Mouse (Mus musculus) heart, embryonic 16.5 days (tissue): ENCODE data around the gene Pygo2. TPM values are rescaled to one million over a fixed set of nuclear protein-coding genes. Genes with fewer than 3 reads are reported as not detected.

Experiments
- ATAC-seq: fragments of 200-750 bp; cut with Nextera tagmentation; replicated peaks from 2 replicates; pipeline ENCODE4 v1.8.0; 2017; ENCODE audit warnings: moderate number of reproducible peaks; ENCODE audit not compliant: insufficient read depth, low FRiP score; ENCODE audit errors: extremely low read depth
- H3K27ac ChIP-seq: fragments of 300-500 bp; sonication (generic); 2 replicates; pipeline ENCODE4 v1.5.1; 2014; ENCODE audit warnings: mild to moderate bottlenecking, low read length, control low read depth, moderate library complexity
- H3K27me3 ChIP-seq: fragments of 300-500 bp; sonication (generic); 2 replicates; pipeline ENCODE4 v1.6.1; 2014; ENCODE audit warnings: low read length, mixed read lengths; ENCODE audit not compliant: control insufficient read depth, insufficient read depth
- H3K36me3 ChIP-seq: fragments of 300-500 bp; sonication (generic); 2 replicates; pipeline ENCODE4 v1.6.1; 2014; ENCODE audit not compliant: control insufficient read depth, insufficient read depth
- H3K4me1 ChIP-seq: fragments of 300-500 bp; sonication (generic); 2 replicates; pipeline ENCODE4 v1.6.1; 2014; ENCODE audit warnings: low read length, mixed read lengths; ENCODE audit not compliant: control insufficient read depth, insufficient read depth
- H3K4me2 ChIP-seq: fragments of 300-500 bp; sonication (generic); 2 replicates; pipeline ENCODE4 v1.6.1; 2014; ENCODE audit warnings: low read depth, mild to moderate bottlenecking, control low read depth, low read length
- H3K4me3 ChIP-seq: fragments of 300-500 bp; sonication (generic); 2 replicates; pipeline ENCODE4 v1.5.1; 2014; ENCODE audit warnings: mild to moderate bottlenecking, control low read depth, low read length
- H3K9ac ChIP-seq: fragments of 300-500 bp; sonication (generic); 2 replicates; pipeline ENCODE4 v1.6.1; 2014; ENCODE audit warnings: low read length, control low read depth
- H3K9me3 ChIP-seq: fragments of 300-500 bp; sonication (generic); replicated peaks from 2 replicates; pipeline ENCODE4 v1.6.1; 2016; ENCODE audit warnings: low read length; ENCODE audit not compliant: control insufficient read depth
- WGBS: fragments of 180-500 bp; shearing (Covaris S2); extraction: QIAGEN DNeasy Blood & Tissue Kit; methylation state at CpG from one replicate; pipeline ENCODE4 v1.1.7; 2014; 5-methylcytosine and 5-hydroxymethylcytosine counted together
- polyA plus RNA-seq: library from polyadenylated mRNA; unstranded; fragments of >200 nt; fragmentation: Nextera tagmentation; extraction: Ambion mirVana; gene quantifications from 2 replicates; pipeline ENCODE4 v1.2.1, GENCODE M21; 2015

The Pygo2 gene
- polyA plus RNA-seq = 21.8 and 24.0 TPM in 2 replicates

DNA sequence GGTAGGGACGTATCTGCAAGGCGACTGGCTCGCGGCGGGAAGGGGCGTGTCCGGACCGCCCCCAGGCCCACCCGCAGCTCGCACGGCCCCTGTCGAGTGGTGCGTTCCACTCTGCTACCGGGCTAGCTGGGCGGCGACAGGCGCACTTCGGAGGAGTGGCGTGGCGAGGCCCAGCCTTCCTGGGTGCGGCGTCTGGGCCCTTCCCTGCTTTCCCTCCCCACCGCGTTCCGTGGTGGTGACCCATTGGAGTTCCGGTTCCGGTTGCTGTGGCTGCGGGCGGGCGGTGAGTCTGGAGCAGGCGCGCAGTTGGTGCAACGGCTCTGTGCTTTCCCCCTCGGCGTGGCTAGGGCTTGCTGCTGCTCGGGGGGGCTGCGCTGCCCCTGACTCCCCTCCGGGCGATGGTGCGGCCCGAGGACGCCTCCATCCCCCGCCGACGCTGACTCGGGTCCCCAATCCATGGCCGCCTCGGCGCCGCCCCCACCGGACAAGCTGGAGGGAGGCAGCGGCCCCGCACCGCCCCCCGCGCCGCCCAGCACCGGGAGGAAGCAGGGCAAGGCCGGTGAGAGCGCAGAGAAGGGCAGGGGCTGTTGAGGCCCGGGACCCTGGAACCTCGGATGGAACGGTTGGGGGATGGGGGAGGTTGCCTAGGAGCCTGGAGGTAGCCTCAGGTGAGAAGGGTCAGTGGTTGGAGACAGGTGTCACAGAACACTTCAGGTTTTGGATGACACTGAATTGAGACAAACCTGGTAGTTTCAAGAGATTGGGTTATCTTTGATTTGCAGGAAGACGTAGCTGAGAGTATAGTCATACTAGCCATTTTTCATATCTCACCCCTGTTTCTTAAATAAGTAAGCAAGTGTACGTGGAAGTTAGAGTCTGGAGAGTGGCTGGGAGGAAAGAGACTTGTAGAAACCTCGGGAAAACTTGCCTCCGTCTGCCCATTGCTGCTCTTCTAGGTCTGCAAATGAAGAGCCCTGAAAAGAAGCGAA, at the start of gene Pygo2:
Pygo2 (plus strand) TSS at position 44 of the 989 bp plus-strand sequence.
- peak; percentile 99 for ATAC-seq
- H3K9ac ChIP-seq = peak within 1 kb of the TSS; percentile 93
- H3K36me3 ChIP-seq = peaks cover 38% of the 10 kb centered on the region
- no peaks in the 10 kb centered on the region for H3K9me3 ChIP-seq
- no peaks in the 10 kb centered on the region for H3K27me3 ChIP-seq
- H3K4me2 ChIP-seq = peak within 1 kb of the TSS; percentile 73
- H3K27ac ChIP-seq = peak within 1 kb of the TSS; percentile 80
- peaks cover 9% of the 10 kb centered on the region for H3K4me1 ChIP-seq
- 2% methylated on average over 67 of the region's 68 CpGs for WGBS
- H3K4me3 ChIP-seq = peak within 1 kb of the TSS; percentile 80

DNA sequence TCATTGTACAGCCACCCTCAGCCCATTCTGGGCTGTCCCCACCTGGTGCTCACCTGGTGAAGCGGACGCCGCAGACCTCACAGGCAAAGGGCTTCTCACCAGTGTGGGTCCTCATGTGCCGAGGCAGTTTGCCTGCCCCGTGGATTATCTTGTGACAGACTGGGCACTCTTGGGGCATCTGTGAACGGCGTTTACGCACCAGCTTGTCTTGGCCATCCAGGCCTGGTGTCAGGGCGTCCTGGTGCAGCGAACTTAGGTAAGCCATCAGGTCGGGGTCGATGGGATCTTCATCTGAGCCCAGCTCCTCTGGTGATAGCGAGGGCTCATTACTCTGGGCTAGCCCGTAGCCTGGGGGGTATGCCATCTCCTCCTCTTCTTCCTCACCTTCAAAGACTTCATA, 49.7 kb upstream of the Pygo2 start:
- WGBS = 94% methylated on average over 14 of the region's 14 CpGs
- no peak overlapping the region for H3K4me3 ChIP-seq
- peaks cover 3% of the 10 kb centered on the region; the same call in 1 of the 2 replicates for H3K4me1 ChIP-seq
- peaks cover 9% of the 10 kb centered on the region; the same call in 1 of the 2 replicates for H3K36me3 ChIP-seq
- no peak overlapping the region for H3K9ac ChIP-seq
- H3K4me2 ChIP-seq = no peak overlapping the region
- ATAC-seq = no peak
- no peaks in the 10 kb centered on the region for H3K27me3 ChIP-seq
- H3K27ac ChIP-seq = no peak overlapping the region
- no peaks in the 10 kb centered on the region for H3K9me3 ChIP-seq

DNA sequence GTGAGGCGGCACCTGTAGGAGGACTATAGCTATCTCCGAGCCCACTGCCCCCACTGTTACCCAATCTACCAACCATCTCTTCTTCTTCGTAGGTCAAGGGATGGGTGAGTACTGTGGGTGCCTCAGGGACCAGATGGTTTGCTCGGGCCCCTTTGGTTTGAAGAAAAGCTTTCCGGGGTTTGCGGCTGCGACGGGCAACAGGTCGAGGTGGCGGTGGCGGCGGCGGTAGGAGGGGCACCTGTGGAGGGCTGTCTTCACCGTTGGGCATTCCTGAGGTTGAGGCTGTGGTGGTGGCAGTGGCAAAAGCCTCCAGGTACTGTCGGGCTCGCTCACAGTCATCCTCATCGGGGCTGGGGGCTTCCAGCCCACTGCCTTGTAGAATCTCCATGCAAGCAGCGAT, 49.3 kb upstream of the Pygo2 start:
- Histone ChIP-seq H3K4me2 (no peak overlapping the region), H3K4me1 (peaks cover 3% of the 10 kb centered on the region; the same call in 1 of the 2 replicates), H3K4me3 (no peak overlapping the region), H3K27ac (no peak overlapping the region), H3K9ac (no peak overlapping the region), H3K9me3 (no peaks in the 10 kb centered on the region), H3K36me3 (peaks cover 9% of the 10 kb centered on the region; the same call in 1 of the 2 replicates), H3K27me3 (no peaks in the 10 kb centered on the region)
- WGBS = 91% methylated on average over 18 of the region's 18 CpGs
- ATAC-seq = no peak

DNA sequence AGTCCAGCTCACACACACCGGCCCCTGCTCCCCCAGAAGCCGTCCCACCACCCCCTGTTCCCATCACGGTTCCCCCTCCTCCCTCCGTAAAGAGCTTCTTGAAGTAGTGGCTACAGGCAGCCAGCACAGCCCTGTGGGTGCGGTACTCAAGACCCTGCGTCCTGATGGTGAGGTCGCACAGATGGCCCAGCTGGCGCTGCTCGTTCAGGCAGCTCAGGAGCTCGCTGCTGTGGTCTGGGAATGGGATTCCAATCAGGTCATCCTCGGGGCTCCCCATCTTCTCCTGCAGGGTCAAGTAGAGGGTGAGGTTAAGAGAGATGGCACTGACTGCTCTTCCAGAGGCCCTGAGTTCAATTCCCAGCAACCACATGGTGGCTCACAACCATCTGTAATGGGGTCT, 48.8 kb upstream of the Pygo2 start:
- ATAC-seq = no peak
- Histone ChIP-seq H3K27me3 (no peaks in the 10 kb centered on the region), H3K36me3 (peaks cover 9% of the 10 kb centered on the region; the same call in 1 of the 2 replicates), H3K9ac (no peak overlapping the region), H3K4me2 (no peak overlapping the region), H3K4me3 (no peak overlapping the region), H3K9me3 (no peaks in the 10 kb centered on the region), H3K4me1 (peaks cover 3% of the 10 kb centered on the region; the same call in 1 of the 2 replicates), H3K27ac (no peak overlapping the region)
- 84% methylated on average over 11 of the region's 11 CpGs for WGBS

DNA sequence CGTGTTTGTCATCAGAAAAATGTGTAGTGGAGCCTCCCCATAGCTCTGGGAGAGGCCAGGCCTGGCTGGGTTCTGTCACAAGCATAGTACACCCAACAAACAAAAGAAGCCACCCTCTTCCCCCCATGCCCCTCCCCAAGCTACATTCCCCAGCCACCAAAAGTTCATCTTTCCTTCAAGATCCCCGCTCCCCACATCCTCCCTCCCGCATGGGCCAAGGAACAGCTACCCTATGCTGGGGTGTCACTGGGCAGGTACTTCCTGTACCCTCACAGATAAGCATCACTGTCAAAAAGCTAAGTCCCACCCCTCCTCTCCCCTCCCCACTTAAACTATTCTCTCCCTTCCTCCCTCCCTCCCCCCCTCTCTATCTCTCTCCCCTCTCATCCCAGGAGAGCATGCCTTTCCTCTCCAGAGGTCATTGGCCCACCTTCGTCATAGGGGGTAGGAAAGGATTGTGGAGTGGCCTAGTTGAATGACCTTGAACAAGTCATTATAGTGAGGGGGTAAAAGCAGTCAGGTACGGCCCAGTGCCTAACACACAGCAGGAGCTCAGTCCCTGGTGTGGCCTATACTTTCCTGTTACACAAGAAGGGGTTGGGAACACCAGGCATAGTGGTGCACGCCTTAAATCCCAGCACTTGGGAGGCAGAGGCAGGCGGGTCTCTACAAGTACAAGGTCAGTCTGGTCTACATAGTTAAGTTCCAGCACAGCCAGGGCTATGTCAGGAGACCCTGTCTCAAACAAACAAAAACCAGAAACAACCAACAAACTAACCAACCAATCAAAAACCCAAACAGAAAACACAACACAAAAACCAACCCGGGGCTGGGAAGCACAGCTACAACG, 47.8 kb upstream of the Pygo2 start:
- no peak for ATAC-seq
- H3K9me3 ChIP-seq = no peaks in the 10 kb centered on the region
- no peaks in the 10 kb centered on the region for H3K27me3 ChIP-seq
- H3K4me1 ChIP-seq = peaks cover 3% of the 10 kb centered on the region; the same call in 1 of the 2 replicates
- H3K27ac ChIP-seq = no peak overlapping the region
- peaks cover 9% of the 10 kb centered on the region; the same call in 1 of the 2 replicates for H3K36me3 ChIP-seq
- H3K4me3 ChIP-seq = no peak overlapping the region
- 88% methylated on average over 9 of the region's 9 CpGs for WGBS
- H3K4me2 ChIP-seq = no peak overlapping the region
- H3K9ac ChIP-seq = no peak overlapping the region

DNA sequence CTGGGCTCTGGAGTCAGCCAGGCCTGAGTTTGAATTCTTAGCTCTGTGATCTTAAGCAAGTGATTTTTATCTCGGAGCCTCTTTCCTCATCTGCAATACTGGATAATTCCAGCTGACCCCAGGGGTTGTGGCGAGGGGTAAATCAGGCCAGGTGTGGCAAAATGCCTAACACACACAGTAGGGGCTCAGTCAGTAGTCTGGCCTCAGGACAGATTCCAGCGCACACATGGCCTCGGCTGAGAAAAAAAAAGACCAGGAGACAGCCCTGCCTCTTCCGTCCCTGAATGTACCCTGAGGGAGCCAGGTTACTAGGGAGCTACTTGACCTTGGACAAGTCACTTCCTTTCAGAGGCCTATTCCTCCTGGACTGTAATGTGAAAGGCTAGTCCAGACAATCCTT, 47.1 kb upstream of the Pygo2 start:
- no peak overlapping the region for H3K9ac ChIP-seq
- WGBS = 80% methylated on average over 5 of the region's 5 CpGs
- ATAC-seq = no peak
- no peaks in the 10 kb centered on the region for H3K9me3 ChIP-seq
- no peak overlapping the region for H3K4me2 ChIP-seq
- H3K27me3 ChIP-seq = no peaks in the 10 kb centered on the region
- peaks cover 6% of the 10 kb centered on the region; the same call in 1 of the 2 replicates for H3K4me1 ChIP-seq
- no peak overlapping the region for H3K4me3 ChIP-seq
- H3K27ac ChIP-seq = no peak overlapping the region
- peaks cover 9% of the 10 kb centered on the region; the same call in 1 of the 2 replicates for H3K36me3 ChIP-seq

DNA sequence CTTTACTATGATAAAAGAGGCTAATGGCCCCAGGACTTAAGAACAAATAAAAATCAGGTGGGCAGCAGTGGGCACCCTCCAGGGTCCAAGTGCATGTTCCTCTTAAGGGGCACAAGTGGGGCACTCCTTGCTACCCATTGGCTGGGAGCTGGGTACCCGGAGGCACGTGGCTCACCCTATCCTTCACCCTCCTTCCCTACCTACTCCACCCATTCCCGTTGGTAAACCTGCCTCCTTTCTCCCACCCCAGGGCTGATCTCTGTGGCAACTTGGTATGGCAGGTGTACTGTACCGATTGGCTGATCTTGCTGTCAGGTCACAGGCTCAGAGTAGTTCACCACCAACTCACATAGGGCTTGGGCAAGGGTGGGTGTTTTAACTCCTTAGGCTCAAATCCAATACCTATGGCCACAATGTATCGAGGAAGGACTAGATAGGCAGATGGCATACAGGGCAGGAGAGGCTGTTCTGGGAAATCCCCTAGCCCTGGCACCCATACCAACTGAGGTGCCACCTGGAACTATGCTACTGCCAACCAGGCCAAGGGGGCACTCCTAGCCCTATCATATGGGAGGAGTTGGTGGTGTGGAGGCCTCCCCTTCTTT, 46.3 kb upstream of the Pygo2 start:
- H3K27ac ChIP-seq = no peak overlapping the region
- no peak overlapping the region for H3K9ac ChIP-seq
- no peak overlapping the region for H3K4me2 ChIP-seq
- peaks cover 9% of the 10 kb centered on the region; the same call in 1 of the 2 replicates for H3K36me3 ChIP-seq
- no peaks in the 10 kb centered on the region for H3K9me3 ChIP-seq
- peaks cover 4% of the 10 kb centered on the region; the same call in 1 of the 2 replicates for H3K4me1 ChIP-seq
- H3K27me3 ChIP-seq = no peaks in the 10 kb centered on the region
- no peak overlapping the region for H3K4me3 ChIP-seq
- 77% methylated on average over 5 of the region's 5 CpGs for WGBS
- no peak for ATAC-seq

DNA sequence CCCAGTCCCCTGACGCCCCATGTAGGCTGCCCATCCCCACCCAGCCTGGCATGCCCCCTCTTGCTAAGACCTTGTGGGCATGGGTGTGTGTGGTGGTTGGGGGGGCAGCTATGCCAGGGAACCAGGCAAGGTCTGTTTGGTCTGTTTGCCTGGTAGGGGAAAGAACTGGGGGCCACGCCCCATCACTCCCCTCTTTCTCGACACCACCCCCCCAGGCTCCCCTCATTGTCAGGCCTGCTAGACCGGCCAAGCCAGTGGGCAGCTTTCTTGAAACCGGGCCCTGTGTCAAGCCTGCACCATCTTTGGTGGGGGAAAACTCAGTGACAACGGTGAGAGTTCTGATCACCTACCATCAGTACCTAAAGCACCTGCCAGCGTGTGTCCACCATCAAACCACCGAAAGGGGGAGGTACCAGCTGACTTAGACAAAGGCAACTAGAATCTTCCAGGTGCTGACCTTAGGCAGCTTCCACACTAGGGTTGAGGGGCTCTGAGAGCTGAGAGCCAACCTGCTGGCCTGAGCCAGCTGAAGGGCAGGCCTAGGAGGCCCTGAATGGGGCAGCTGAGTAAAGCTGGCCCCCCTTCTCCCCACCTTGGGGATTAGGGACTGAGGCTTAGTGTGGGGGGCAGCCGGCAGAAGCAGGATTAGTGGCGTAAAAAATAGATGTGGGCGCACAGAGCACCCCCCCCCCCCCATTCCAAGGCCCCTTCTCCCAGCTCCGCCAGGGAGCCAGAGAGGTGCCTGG, 45.5 kb upstream of the Pygo2 start:
- Histone ChIP-seq H3K36me3 (peaks cover 6% of the 10 kb centered on the region; the same call in 1 of the 2 replicates), H3K27me3 (no peaks in the 10 kb centered on the region), H3K9ac (no peak overlapping the region), H3K9me3 (no peaks in the 10 kb centered on the region), H3K4me1 (peaks cover 3% of the 10 kb centered on the region; the same call in 1 of the 2 replicates), H3K4me2 (no peak overlapping the region), H3K27ac (no peak overlapping the region), H3K4me3 (no peak overlapping the region)
- ATAC-seq = no peak
- WGBS = 74% methylated on average over 9 of the region's 12 CpGs
